Mouse (Mus musculus) neural tube, embryonic 13.5 days (tissue): ENCODE measurements at regions not wholly inside any gene's neighbourhood (a gene's known extent, or its start where the extent isn't known, plus 50 kb on each side); places are given as distances from the start of the nearest gene placed in this dataset.

Experiments used
- ATAC-seq: fragments of 200-750 bp; cut with Nextera tagmentation; 2 replicates; pipeline ENCODE4 v1.8.0; 2017; ENCODE audit warnings: low read depth, mild to moderate bottlenecking, moderate TSS enrichment, moderate library complexity
- H3K27ac ChIP-seq: fragments of 300-500 bp; sonication (generic); replicated peaks from 2 replicates; pipeline ENCODE4 v1.5.1; 2015; ENCODE audit warnings: moderate library complexity, mild to moderate bottlenecking, inconsistent platforms
- H3K27me3 ChIP-seq: fragments of 300-500 bp; sonication (generic); 2 replicates; pipeline ENCODE4 v1.6.1; 2015; ENCODE audit warnings: mild to moderate bottlenecking, inconsistent platforms
- H3K36me3 ChIP-seq: fragments of 300-500 bp; sonication (generic); 2 replicates; pipeline ENCODE4 v1.6.1; 2015; ENCODE audit warnings: mild to moderate bottlenecking, inconsistent platforms
- H3K4me1 ChIP-seq: fragments of 300-500 bp; sonication (generic); replicated peaks from 2 replicates; pipeline ENCODE4 v1.6.1; 2015; ENCODE audit warnings: inconsistent platforms
- H3K4me2 ChIP-seq: fragments of 300-500 bp; sonication (generic); 2 replicates; pipeline ENCODE4 v1.6.1; 2015; ENCODE audit warnings: inconsistent platforms, mild to moderate bottlenecking, moderate library complexity
- H3K4me3 ChIP-seq: fragments of 300-500 bp; sonication (generic); 2 replicates; pipeline ENCODE4 v1.5.1; 2015; ENCODE audit warnings: mild to moderate bottlenecking, inconsistent platforms
- H3K9ac ChIP-seq: fragments of 300-500 bp; sonication (generic); 2 replicates; pipeline ENCODE4 v1.6.1; 2015; ENCODE audit warnings: moderate library complexity, mild to moderate bottlenecking, inconsistent platforms
- H3K9me3 ChIP-seq: fragments of 300-500 bp; sonication (generic); 2 replicates; pipeline ENCODE4 v1.6.1; 2016; ENCODE audit warnings: inconsistent platforms
- WGBS: fragments of 180-500 bp; shearing (Covaris S2); methylation state at CpG from one replicate; pipeline ENCODE4 v1.1.7; 2015; 5-methylcytosine and 5-hydroxymethylcytosine counted together

DNA sequence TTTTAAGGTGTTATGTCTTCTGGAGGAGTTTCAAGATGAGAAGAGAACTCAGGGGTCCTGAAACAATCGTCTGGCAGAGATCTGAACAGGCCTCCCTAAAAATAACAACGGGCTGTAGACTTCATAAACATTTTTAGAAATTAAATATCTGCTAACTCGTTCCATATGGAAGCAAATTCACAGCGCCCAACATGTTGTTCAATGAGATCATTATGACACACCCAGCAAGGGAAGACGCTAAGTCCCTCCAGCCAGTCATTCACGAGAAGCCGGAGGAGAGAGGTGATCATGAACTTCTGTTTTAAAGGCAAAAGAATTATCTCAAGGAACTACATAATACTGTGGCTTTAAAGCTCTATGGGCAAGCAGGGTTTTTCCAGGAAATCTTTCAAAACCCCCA, 334.8 kb downstream of the Efna5 start:
- H3K27me3 ChIP-seq = no peaks in the 10 kb centered on the region
- no peak overlapping the region for H3K9ac ChIP-seq
- no peak overlapping the region for H3K4me2 ChIP-seq
- H3K4me1 ChIP-seq = no peaks in the 10 kb centered on the region
- no peak overlapping the region for H3K27ac ChIP-seq
- WGBS = 83% methylated on average over 7 of the region's 7 CpGs
- no peak overlapping the region for H3K4me3 ChIP-seq
- ATAC-seq = no peak
- H3K36me3 ChIP-seq = no peaks in the 10 kb centered on the region
- no peaks in the 10 kb centered on the region for H3K9me3 ChIP-seq

DNA sequence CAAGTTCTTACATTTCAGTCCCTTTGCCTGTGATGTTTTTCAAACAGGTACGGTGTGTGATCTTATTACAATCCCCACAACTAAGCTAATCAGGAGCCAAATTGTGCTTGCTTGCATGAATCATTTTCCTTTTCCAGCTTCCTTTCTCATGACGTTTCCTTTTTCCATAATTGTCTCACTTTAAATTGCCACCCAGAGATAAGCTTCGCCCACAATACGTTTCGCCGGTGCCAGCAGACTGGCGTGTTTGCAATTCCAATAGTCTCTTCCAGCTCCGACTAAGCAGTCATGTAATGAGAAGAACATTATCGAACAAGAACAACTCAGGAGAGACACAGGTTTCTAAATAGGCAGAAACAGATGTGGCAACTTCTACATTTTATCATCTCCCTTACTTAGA, 335.8 kb downstream of the Efna5 start:
- Histone ChIP-seq H3K4me2 (no peak overlapping the region), H3K9ac (no peak overlapping the region), H3K4me1 (no peaks in the 10 kb centered on the region), H3K36me3 (no peaks in the 10 kb centered on the region), H3K27ac (no peak overlapping the region), H3K9me3 (no peaks in the 10 kb centered on the region), H3K27me3 (no peaks in the 10 kb centered on the region), H3K4me3 (no peak overlapping the region)
- no peak for ATAC-seq
- WGBS = 68% methylated on average over 9 of the region's 9 CpGs

DNA sequence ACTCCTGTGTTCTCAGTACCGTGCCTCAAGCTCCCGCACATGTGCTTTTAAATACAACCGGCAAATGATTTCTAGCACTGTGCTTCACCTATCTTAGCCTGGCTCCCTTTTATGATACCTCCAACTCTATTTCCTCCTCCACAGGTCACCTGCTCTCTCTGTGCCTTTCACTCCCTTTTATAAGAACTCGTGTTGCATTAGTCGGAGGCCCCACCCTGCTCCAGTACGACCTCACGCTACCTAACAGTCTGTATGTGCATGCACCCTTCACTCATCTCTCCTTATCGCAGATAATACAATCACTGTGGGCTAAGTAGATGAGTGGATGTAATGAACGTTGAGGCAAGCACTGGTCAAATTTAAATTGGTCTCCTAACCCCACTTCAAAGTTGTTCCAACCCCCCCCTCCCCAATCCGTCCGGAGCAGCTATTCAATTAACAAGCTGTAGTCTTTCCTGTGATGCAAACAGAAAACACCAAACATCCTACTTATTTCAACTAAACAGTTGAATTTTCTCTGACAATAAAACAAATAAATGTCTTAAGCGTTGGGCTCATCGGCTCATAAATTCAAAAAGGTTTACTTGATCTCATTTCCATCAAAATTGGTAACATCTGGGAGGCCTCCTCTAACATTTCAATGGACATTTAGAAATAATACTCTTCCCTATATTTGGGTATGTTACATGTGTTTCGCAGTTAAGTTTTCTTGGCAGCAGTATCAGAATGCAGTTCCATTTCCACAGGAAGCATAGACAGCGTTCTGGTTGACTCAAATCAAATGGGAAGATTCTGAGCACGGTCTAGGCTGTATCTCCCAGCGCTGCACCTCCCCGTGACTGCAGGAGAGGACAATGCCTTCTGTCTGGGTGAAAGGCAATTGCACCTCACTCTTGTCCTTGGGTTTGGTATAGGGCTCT, 337.8 kb downstream of the Efna5 start:
- 82% methylated on average over 18 of the region's 18 CpGs for WGBS
- Histone ChIP-seq H3K4me3 (no peak overlapping the region), H3K9ac (no peak overlapping the region), H3K36me3 (no peaks in the 10 kb centered on the region), H3K9me3 (no peaks in the 10 kb centered on the region), H3K4me1 (no peaks in the 10 kb centered on the region), H3K4me2 (no peak overlapping the region), H3K27ac (no peak overlapping the region), H3K27me3 (no peaks in the 10 kb centered on the region)
- ATAC-seq = no peak

DNA sequence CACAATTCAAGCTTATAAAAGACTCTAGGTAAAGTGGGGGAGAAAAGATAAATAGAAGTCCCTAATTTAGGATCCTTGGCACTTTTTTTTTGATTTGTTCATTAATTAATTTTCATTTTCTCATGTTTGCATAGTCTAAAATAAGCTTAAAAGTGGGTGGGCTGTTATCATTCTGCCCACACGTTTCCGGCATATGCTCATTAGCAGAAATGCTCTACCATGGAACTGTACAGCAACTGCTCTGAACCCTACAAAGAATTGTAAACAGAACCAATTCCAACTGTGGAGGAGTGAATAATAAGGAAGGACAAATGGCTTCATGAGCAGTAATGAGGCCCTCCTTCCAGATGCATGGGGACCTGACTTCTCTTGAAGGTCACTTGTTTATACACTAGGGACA, 351.2 kb downstream of the Efna5 start:
- H3K9me3 ChIP-seq = no peaks in the 10 kb centered on the region
- 91% methylated on average over 2 of the region's 2 CpGs for WGBS

DNA sequence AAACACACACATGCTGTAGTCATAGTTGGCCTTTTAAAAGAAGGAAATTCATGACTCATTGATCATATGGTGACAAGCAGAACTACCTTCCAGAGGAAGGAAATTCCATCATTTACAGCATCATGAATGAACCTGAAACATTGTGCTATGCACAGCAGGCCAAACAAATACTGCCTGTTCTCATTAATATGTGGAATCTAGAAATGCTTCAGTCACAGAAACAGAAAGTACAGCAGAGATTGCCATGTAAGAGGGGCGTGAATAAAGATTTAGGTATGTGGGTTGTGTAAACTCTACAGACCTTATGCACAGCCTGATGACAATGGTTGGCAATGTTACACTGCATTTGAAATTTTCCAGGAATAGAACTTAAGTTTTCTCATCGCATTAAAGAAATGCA, 353.6 kb downstream of the Efna5 start:
- H3K36me3 ChIP-seq = no peaks in the 10 kb centered on the region
- no peaks in the 10 kb centered on the region for H3K9me3 ChIP-seq
- H3K27me3 ChIP-seq = no peaks in the 10 kb centered on the region
- H3K4me3 ChIP-seq = no peak overlapping the region
- 92% methylated on average over 2 of the region's 2 CpGs for WGBS
- no peak overlapping the region for H3K4me2 ChIP-seq
- no peak for ATAC-seq
- H3K27ac ChIP-seq = no peak overlapping the region
- no peaks in the 10 kb centered on the region for H3K4me1 ChIP-seq
- no peak overlapping the region for H3K9ac ChIP-seq

More for the DNA sequence above, 351.2 kb downstream of the Efna5 start:
- H3K9ac ChIP-seq = no peak overlapping the region
- H3K4me1 ChIP-seq = no peaks in the 10 kb centered on the region
- no peak overlapping the region for H3K4me2 ChIP-seq
- H3K27ac ChIP-seq = no peak overlapping the region
- ATAC-seq = no peak
- no peaks in the 10 kb centered on the region for H3K36me3 ChIP-seq
- no peaks in the 10 kb centered on the region for H3K27me3 ChIP-seq
- no peak overlapping the region for H3K4me3 ChIP-seq

DNA sequence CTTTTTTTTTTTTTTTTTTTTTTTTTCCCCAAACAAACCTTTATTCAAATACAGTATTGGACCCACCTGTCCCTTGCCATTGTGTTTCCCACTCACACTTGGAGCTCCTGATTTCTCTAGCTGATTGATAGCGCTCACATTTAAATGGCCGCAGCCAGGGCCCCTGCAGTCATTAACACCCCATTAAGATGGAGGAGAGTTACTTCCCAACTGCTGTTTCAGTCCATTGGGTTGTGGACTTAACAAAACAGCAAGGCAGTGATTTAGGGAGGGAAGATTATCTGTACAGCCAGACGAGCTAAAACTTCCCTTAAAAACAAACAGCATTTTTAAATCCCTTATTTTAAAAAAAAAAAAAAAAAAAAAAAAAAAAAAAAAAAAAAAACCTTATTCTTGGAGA, 367.5 kb downstream of the Efna5 start:
- H3K9me3 ChIP-seq = no peaks in the 10 kb centered on the region
- no peak overlapping the region for H3K27ac ChIP-seq
- 18% methylated on average over 3 of the region's 3 CpGs for WGBS
- H3K27me3 ChIP-seq = no peaks in the 10 kb centered on the region
- no peak overlapping the region for H3K4me3 ChIP-seq
- no peak for ATAC-seq
- no peak overlapping the region for H3K9ac ChIP-seq
- peaks cover 2% of the 10 kb centered on the region for H3K4me1 ChIP-seq
- no peaks in the 10 kb centered on the region for H3K36me3 ChIP-seq
- no peak overlapping the region for H3K4me2 ChIP-seq

DNA sequence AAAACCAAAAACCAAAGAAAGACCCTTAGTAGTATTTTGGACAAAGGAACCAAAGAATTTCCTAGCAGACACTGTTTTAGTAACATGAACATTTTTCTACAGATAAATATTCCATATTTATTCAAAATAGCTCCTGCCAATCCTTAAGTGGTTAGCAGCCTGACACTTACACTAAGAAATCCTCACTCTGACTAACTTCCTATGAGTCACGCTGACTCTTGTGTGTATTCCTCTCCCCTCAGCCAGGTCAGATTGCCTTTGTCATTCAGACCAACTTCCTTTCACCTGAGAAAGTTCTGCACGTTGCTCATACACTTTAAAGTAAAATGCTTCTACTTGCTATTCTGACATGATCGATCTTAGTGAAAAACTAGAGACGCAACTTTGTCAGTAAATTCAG, 370.9 kb downstream of the Efna5 start:
- no peak overlapping the region for H3K4me3 ChIP-seq
- H3K27me3 ChIP-seq = no peaks in the 10 kb centered on the region
- H3K36me3 ChIP-seq = no peaks in the 10 kb centered on the region
- H3K9ac ChIP-seq = no peak overlapping the region
- H3K4me1 ChIP-seq = peaks cover 2% of the 10 kb centered on the region
- no peak overlapping the region for H3K27ac ChIP-seq
- H3K4me2 ChIP-seq = no peak overlapping the region
- 88% methylated on average over 4 of the region's 4 CpGs for WGBS
- ATAC-seq = no peak
- no peaks in the 10 kb centered on the region for H3K9me3 ChIP-seq

DNA sequence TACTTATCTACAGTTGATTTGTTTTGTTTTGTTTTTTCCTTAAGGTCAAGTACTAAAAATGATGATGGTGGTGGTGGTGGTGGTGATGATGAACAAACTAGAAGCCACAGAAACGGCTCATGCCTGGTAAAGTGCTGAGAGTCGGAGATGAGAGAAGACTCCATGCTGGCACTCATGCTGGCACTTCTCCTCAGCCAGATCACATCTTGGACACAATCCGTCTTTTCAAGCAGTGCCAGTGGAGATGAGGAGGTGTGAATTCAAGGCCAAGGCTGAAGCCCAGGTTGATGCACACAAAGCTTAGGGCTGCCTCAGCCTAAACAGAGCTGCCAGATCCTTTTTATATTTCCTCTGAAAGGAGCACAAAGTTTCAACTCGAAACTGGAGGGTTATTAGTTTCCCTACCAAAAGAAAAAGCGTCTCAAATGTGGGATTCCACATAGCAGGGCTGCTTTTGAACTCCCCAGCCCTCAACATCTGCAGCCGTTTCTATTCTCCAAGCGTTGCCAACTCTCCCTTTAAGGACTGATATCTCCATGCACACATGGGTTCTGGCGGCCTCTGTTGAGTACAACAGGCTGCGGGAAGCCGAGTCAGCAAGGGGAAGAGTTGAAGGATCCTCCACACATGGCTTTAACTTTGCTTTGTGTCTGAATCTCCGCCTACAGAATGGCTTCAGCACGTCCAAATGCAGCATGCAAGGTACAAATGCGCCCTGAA, 373.2 kb downstream of the Efna5 start:
- Histone ChIP-seq H3K4me1 (no peaks in the 10 kb centered on the region), H3K27ac (no peak overlapping the region), H3K36me3 (no peaks in the 10 kb centered on the region), H3K27me3 (no peaks in the 10 kb centered on the region), H3K9ac (no peak overlapping the region), H3K4me3 (no peak overlapping the region), H3K4me2 (no peak overlapping the region), H3K9me3 (no peaks in the 10 kb centered on the region)
- no peak for ATAC-seq
- WGBS = 80% methylated on average over 13 of the region's 13 CpGs

DNA sequence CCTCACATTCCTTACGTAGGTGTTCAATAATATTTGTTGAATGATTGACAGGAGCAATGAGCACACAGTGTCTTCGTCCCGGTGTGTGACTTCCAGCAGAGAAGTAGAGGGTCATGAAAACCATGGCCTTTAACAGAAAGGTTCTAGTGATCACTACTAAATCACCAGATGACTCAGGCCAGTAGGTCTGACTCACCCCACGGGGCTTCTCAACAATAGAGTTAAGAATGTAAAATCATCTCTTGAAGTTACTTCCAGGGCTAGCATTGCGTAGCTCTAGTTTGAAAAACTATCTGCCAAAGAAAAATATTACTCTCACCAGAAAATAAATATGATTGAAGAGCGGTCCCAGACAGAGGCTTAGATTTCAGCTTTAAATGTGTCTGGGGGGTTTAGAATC, 376.4 kb downstream of the Efna5 start:
- Histone ChIP-seq H3K36me3 (no peaks in the 10 kb centered on the region), H3K9me3 (no peaks in the 10 kb centered on the region), H3K4me3 (no peak overlapping the region), H3K27me3 (no peaks in the 10 kb centered on the region), H3K4me2 (no peak overlapping the region), H3K9ac (no peak overlapping the region), H3K4me1 (no peaks in the 10 kb centered on the region), H3K27ac (no peak overlapping the region)
- ATAC-seq = no peak
- 75% methylated on average over 6 of the region's 6 CpGs for WGBS

DNA sequence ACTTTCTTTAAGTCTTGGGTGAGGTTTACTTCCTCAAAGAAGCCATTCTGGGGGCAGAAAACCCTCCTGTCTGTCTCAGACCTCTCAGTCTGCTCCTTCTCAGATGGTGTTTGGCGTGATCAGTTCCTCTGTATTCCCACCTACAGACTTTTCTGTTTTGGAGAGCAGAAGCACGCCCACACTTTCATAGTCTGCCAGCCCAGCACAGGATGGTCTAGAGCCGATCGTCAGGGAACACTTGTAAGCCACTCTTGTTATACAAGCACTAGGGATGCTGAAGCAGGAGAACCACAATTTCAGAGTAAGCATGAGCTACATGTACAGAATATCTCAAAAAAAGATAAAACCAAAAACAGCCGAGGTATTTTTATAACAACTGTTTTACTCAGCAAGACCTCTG, 410.4 kb downstream of the Efna5 start:
- H3K4me2 ChIP-seq = no peak overlapping the region
- no peak for ATAC-seq
- H3K4me1 ChIP-seq = peaks cover 6% of the 10 kb centered on the region; the same call in 1 of the 2 replicates
- H3K9me3 ChIP-seq = no peaks in the 10 kb centered on the region
- no peaks in the 10 kb centered on the region for H3K36me3 ChIP-seq
- 90% methylated on average over 5 of the region's 5 CpGs for WGBS
- no peak overlapping the region for H3K9ac ChIP-seq
- no peak overlapping the region for H3K27ac ChIP-seq
- H3K4me3 ChIP-seq = no peak overlapping the region
- H3K27me3 ChIP-seq = no peaks in the 10 kb centered on the region

DNA sequence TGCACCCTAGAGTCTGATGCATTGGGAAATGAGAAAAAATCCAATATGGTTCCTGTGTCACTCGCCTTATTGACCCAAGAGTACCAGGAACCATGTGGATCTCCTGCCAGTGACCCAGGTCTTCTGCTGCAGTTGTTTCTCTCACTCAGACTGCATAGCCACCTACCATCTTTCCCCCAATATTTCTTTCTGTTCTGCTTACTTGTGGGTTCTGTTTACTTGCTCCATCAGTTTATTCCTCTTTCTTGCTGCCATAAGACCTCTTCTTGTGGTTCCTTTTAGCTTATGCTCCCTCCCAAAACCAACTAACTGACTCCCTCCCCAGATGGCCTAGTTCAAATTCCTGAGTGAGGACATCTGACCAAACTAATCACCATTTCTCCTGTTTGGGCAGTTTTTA, 411.8 kb downstream of the Efna5 start:
- 81% methylated on average over 1 of the region's 1 CpGs for WGBS
- no peaks in the 10 kb centered on the region for H3K36me3 ChIP-seq
- no peak for ATAC-seq
- H3K27me3 ChIP-seq = no peaks in the 10 kb centered on the region
- peaks cover 6% of the 10 kb centered on the region; the same call in 1 of the 2 replicates for H3K4me1 ChIP-seq
- no peak overlapping the region for H3K9ac ChIP-seq
- H3K4me2 ChIP-seq = no peak overlapping the region
- no peak overlapping the region for H3K4me3 ChIP-seq
- H3K9me3 ChIP-seq = no peaks in the 10 kb centered on the region
- H3K27ac ChIP-seq = no peak overlapping the region

DNA sequence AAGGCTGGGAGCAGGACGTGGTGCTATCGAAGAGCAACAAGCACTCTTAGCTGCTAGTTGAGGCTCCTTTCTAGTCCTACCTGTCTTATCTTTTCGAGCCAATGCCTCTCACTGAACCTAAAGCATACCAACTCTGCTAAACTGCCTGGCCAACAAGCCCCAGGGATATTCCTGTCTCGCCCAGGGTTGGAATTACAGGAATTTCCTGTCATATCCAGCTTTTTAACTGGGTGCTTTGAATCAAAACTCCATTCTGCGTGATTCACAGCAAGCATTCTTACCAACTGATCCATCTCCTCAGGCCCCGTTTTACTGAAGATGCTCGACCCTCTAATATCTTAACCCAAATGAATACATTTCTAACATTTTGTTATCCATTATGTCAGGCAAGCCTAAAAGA, 412.3 kb downstream of the Efna5 start:
- Histone ChIP-seq H3K27ac (no peak overlapping the region), H3K9ac (no peak overlapping the region), H3K4me2 (no peak overlapping the region), H3K4me3 (no peak overlapping the region), H3K27me3 (no peaks in the 10 kb centered on the region), H3K9me3 (no peaks in the 10 kb centered on the region), H3K4me1 (peaks cover 6% of the 10 kb centered on the region; the same call in 1 of the 2 replicates), H3K36me3 (no peaks in the 10 kb centered on the region)
- 86% methylated on average over 7 of the region's 7 CpGs for WGBS
- ATAC-seq = no peak
